ENCODE assay signal across 19 mouse cellular contexts in genomic region chr12:53697645-53698044, GRCm38 (mm10).
DNase-seq lines count a peak whose midpoint lies in the region; ATAC-seq and TF ChIP-seq lines count a peak whose summit lies in the region.
"Had no signal": no experiment of that assay in that cellular context is flagged by ENCODE, and none has a peak within 500 bp of the region (broad histone marks: within the 10 kb centered on the region; RNA-seq: fewer than 3 reads in every experiment).

No protein-coding gene starts in this region.

- no peak overlapping the region for H3K4me3 ChIP-seq in layer of hippocampus, adult 2 months
- H3K4me3 ChIP-seq: embryonic facial prominence, embryonic 10.5 days; erythroblast, embryonic 14.5 days; forebrain, embryonic 15.5 days; heart, embryonic 12.5 days; hindbrain, embryonic 10.5 days; hindbrain, embryonic 15.5 days had no signal

- no peak for TF ChIP-seq CTCF in layer of hippocampus, adult 2 months (conservative IDR thresholded peaks at IDR 0.05)

- no peak for DNase-seq in layer of hippocampus, adult 2 months (ENCODE audit: low spot score in 2 of 2)
- DNase-seq in layer of hippocampus, adult 18-20 months (ENCODE audit: low spot score in 2 of 2) = no peak
- peak; percentile 77 for DNase-seq in Muller cell, postnatal 12 days (ENCODE audit: inconsistent ontology term)
- peak; percentile 29 for DNase-seq in brain, adult 2 months (ENCODE audit: low read depth, low spot score)
- no peak for DNase-seq in thymus, postnatal 14 days
- DNase-seq: adrenal gland, postnatal 10 days; cerebellum, adult 11-12 months; cerebellum, adult 9-11 months; cerebellum, postnatal 36 days; gastrocnemius, postnatal 10 days had no signal

- ATAC-seq in activated CD4-positive, CD25-positive, alpha-beta regulatory T cell, adult 4 months = no peak
- ATAC-seq: forebrain, embryonic 15.5 days; inflammation-experienced regulatory T-cells, adult 6 months; intestine, postnatal 0 days had no signal

- H3K27ac ChIP-seq in layer of hippocampus, adult 2 months = peak overlapping the region; percentile 12; the same call in 1 of the 2 replicates
- H3K27ac ChIP-seq: embryonic facial prominence, embryonic 10.5 days; forebrain, embryonic 15.5 days; hindbrain, embryonic 10.5 days; hindbrain, embryonic 15.5 days had no signal

Comparison
In these comparisons a context has a peak if more than half of its experiments do, and no peak if none do; other contexts are left out.
1. DNase-seq: peak in Muller cell, postnatal 12 days (single experiment) and brain, adult 2 months (single experiment); none in layer of hippocampus, adult 2 months (0 of 2), layer of hippocampus, adult 18-20 months (0 of 2) and thymus, postnatal 14 days (single experiment).